Mouse (Mus musculus) adipocyte (in vitro differentiated cells): ENCODE data around the gene Brap.

Experiments
- DNase-seq: peaks from one replicate; pipeline ENCODE4 v3.0.0-alpha.2; 2016; ENCODE audit warnings: low spot score

Brap gene

GRCm38 (mm10) chr5:121714928-121715327, 54.6 kb downstream of the Brap start:
- DNase-seq: no peak

- DNase-seq: no peak
Observed at GRCm38 (mm10) chr5:121718462-121718861, 58.1 kb downstream of the Brap start.

GRCm38 (mm10) chr5:121720888-121721585, 60.7 kb downstream of the Brap start:
- no peak for DNase-seq

GRCm38 (mm10) chr5:121721841-121722240, 61.5 kb downstream of the Brap start:
- peak; percentile 36 for DNase-seq

GRCm38 (mm10) chr5:121724678-121725077, 64.3 kb downstream of the Brap start:
- no peak for DNase-seq

GRCm38 (mm10) chr5:121730057-121730456, 69.7 kb downstream of the Brap start:
- no peak for DNase-seq

GRCm38 (mm10) chr5:121736641-121737040, 76.3 kb downstream of the Brap start:
- DNase-seq: no peak
